Mouse (Mus musculus) CH12.LX (cell line): ENCODE measurements around the gene Bcl7b. TPM values are rescaled to one million over a fixed set of nuclear protein-coding genes. Genes with fewer than 3 reads are reported as not detected.

Source experiments
- DNase-seq: peaks from one replicate; pipeline ENCODE4 v3.0.0-alpha.2; 2013; ENCODE audit errors: extremely low read depth
- H3K27ac ChIP-seq: 2 replicates; pipeline ENCODE4 v1.5.1; 2012; ENCODE audit warnings: low read depth, mild to moderate bottlenecking, control low read depth, moderate library complexity; ENCODE audit not compliant: insufficient read depth
- H3K27me3 ChIP-seq: replicated peaks from 2 replicates; pipeline ENCODE3; 2012; ENCODE audit warnings: inconsistent platforms
- H3K36me3 ChIP-seq, 2 experiments: replicated peaks in 1 of 2; 2 replicates each; pipeline versions ENCODE3 to v1.6.1; 2012; ENCODE audit warnings: inconsistent platforms in 1 of 2, low read length in 1 of 2, mild to moderate bottlenecking in 1 of 2, mixed read lengths in 1 of 2, moderate library complexity in 1 of 2; ENCODE audit not compliant: control insufficient read depth in 1 of 2, insufficient read depth in 1 of 2
- H3K4me1 ChIP-seq, 2 experiments: 2 replicates each; pipeline ENCODE4 v1.6.1; 2012; ENCODE audit warnings: inconsistent platforms in 1 of 2, moderate library complexity in 1 of 2; ENCODE audit not compliant: insufficient read depth in 2 of 2, control insufficient read depth in 1 of 2
- H3K4me2 ChIP-seq: 2 replicates; pipeline ENCODE4 v1.6.1; 2012; ENCODE audit warnings: low read depth, mild to moderate bottlenecking, control low read depth; ENCODE audit not compliant: poor library complexity, insufficient read depth, severe bottlenecking
- H3K4me3 ChIP-seq, 3 experiments: fragments of 150-350 bp in 1 of 3; sonication (generic) in 1 of 3; replicated peaks in 1 of 3; 2 replicates each; pipeline versions ENCODE3 to v1.5.1; 2011 to 2012; ENCODE audit warnings: low read depth in 2 of 3, low read length in 2 of 3, mild to moderate bottlenecking in 2 of 3, moderate library complexity in 2 of 3, control low read depth in 1 of 3, improper control_type of control experiment in 1 of 3, inconsistent platforms in 1 of 3, mixed read lengths in 1 of 3; ENCODE audit not compliant: poor library complexity in 1 of 3
- H3K79me2 ChIP-seq: replicated peaks from 2 replicates; pipeline ENCODE4 v1.6.1; 2012; ENCODE audit warnings: mild to moderate bottlenecking, moderate library complexity; ENCODE audit not compliant: control insufficient read depth, poor library complexity, insufficient read depth, severe bottlenecking; ENCODE audit errors: extremely low read depth
- H3K9ac ChIP-seq: 2 replicates; pipeline ENCODE4 v1.6.1; 2012; ENCODE audit warnings: low read depth, mild to moderate bottlenecking, control low read depth, moderate library complexity; ENCODE audit not compliant: insufficient read depth
- H3K9me3 ChIP-seq: replicated peaks from 2 replicates; pipeline ENCODE3; 2012; ENCODE audit warnings: low read length, inconsistent platforms, mixed read lengths
- BHLHE40 ChIP-seq: IDR thresholded peaks from 2 replicates; pipeline ENCODE4 v1.6.1; 2011; ENCODE audit warnings: mild to moderate bottlenecking, low read depth, low read length, improper control_type of control experiment
- ELF1 ChIP-seq: IDR thresholded peaks from 2 replicates; pipeline ENCODE4 v1.6.1; 2014; ENCODE audit warnings: low read depth, mild to moderate bottlenecking, inconsistent platforms, low read length, improper control_type of control experiment
- EP300 ChIP-seq: IDR thresholded peaks from 2 replicates; pipeline ENCODE4 v1.6.1; 2011; ENCODE audit warnings: low read length, improper control_type of control experiment
- ETS1 ChIP-seq: conservative IDR thresholded peaks from 2 replicates; pipeline ENCODE4 v1.6.1; 2012; ENCODE audit warnings: low read depth, mild to moderate bottlenecking, inconsistent platforms, low read length, improper control_type of control experiment, moderate library complexity
- GABPA ChIP-seq: IDR thresholded peaks from 2 replicates; pipeline ENCODE4 v1.6.1; 2012; ENCODE audit warnings: low read depth, low read length, improper control_type of control experiment, inconsistent platforms; ENCODE audit not compliant: insufficient replicate concordance
- IRF4 ChIP-seq: IDR thresholded peaks from 2 replicates; pipeline ENCODE4 v1.6.1; 2014; ENCODE audit warnings: low read depth, mild to moderate bottlenecking, inconsistent platforms, low read length, improper control_type of control experiment
- KAT2A ChIP-seq: IDR thresholded peaks from 2 replicates; pipeline ENCODE4 v1.6.1; 2012; ENCODE audit warnings: low read length, improper control_type of control experiment, inconsistent platforms; ENCODE audit not compliant: insufficient replicate concordance
- MAFK ChIP-seq: IDR thresholded peaks from 2 replicates; pipeline ENCODE4 v1.6.1; 2011; ENCODE audit warnings: low read length, improper control_type of control experiment; ENCODE audit not compliant: insufficient replicate concordance
- MAX ChIP-seq: IDR thresholded peaks from 2 replicates; pipeline ENCODE4 v1.6.1; 2011; ENCODE audit warnings: low read length, improper control_type of control experiment
- MXI1 ChIP-seq: IDR thresholded peaks from 2 replicates; pipeline ENCODE4 v1.6.1; 2011; ENCODE audit warnings: mild to moderate bottlenecking, low read depth, low read length, improper control_type of control experiment
- MYC ChIP-seq: IDR thresholded peaks from 2 replicates; pipeline ENCODE4 v1.6.1; 2011; ENCODE audit warnings: low read depth, mild to moderate bottlenecking, improper control_type of control experiment, low read length
- NELFE ChIP-seq: IDR thresholded peaks from 2 replicates; pipeline ENCODE4 v1.6.1; 2011; ENCODE audit warnings: low read depth, low read length, improper control_type of control experiment
- POLR2A ChIP-seq: IDR thresholded peaks from 2 replicates; pipeline ENCODE4 v1.6.1; 2011; ENCODE audit warnings: low read depth, mild to moderate bottlenecking, improper control_type of control experiment, low read length
- POLR2AphosphoS2 ChIP-seq: IDR thresholded peaks from 2 replicates; pipeline ENCODE4 v1.6.1; 2011; ENCODE audit warnings: low read depth, low read length, improper control_type of control experiment
- RCOR1 ChIP-seq: conservative IDR thresholded peaks from 2 replicates; pipeline ENCODE4 v1.6.1; 2012; ENCODE audit warnings: low read depth, mild to moderate bottlenecking, inconsistent platforms, low read length, improper control_type of control experiment
- SIN3A ChIP-seq: IDR thresholded peaks from 2 replicates; pipeline ENCODE4 v1.6.1; 2012; ENCODE audit warnings: low read length, improper control_type of control experiment, inconsistent platforms
- SMC3 ChIP-seq: IDR thresholded peaks from 2 replicates; pipeline ENCODE4 v1.6.1; 2011; ENCODE audit warnings: low read depth, low read length, improper control_type of control experiment
- TCF12 ChIP-seq: IDR thresholded peaks from 2 replicates; pipeline ENCODE4 v1.6.1; 2014; ENCODE audit warnings: low read depth, mild to moderate bottlenecking, inconsistent platforms, low read length, improper control_type of control experiment
- USF2 ChIP-seq: conservative IDR thresholded peaks from 2 replicates; pipeline ENCODE4 v1.6.1; 2011; ENCODE audit warnings: low read depth, low read length, improper control_type of control experiment
- ZKSCAN1 ChIP-seq: IDR thresholded peaks from 2 replicates; pipeline ENCODE4 v1.6.1; 2012; ENCODE audit warnings: low read depth, inconsistent platforms, low read length, improper control_type of control experiment, borderline replicate concordance
- ZMIZ1 ChIP-seq: IDR thresholded peaks from 2 replicates; pipeline ENCODE4 v1.6.1; 2012; ENCODE audit warnings: low read depth, mild to moderate bottlenecking, inconsistent platforms, low read length, improper control_type of control experiment
- ZNF384 ChIP-seq: IDR thresholded peaks from 2 replicates; pipeline ENCODE4 v1.6.1; 2012; ENCODE audit warnings: low read depth, low read length, improper control_type of control experiment, inconsistent platforms
- dilution Hi-C: fragments of 300-500 bp; cut with MboI; formaldehyde crosslinking; loops from 2 replicates; pipeline ENCODE4 v1.14.3; 2020; ENCODE audit warnings: low sequenced_read_pairs; ENCODE audit not compliant: extremely low pct_unique_long_range_greater_than_20kb, extremely low pct_ligation_motif_present
- in situ Hi-C: fragments of 300-500 bp; cut with MboI; formaldehyde crosslinking; loops from 3 replicates; pipeline ENCODE4 v1.14.3; 2019; ENCODE audit warnings: low sequenced_read_pairs, low pct_ligation_motif_present, low pct_unique_long_range_greater_than_20kb, mixed read lengths
- polyA plus RNA-seq: library from polyadenylated mRNA; unstranded; fragments of >175 nt; gene quantifications from 2 replicates; pipeline ENCODE4 v1.2.1, GENCODE M21; 2012; ENCODE audit warnings: low read depth; ENCODE audit not compliant: insufficient read length
- total RNA-seq, 2 experiments: library from RNA; depleted of rRNA; stranded (reverse); fragments of 300-350 nt in 1 of 2; fragments of >200 nt in 1 of 2; gene quantifications; 2 replicates each; pipeline ENCODE4 v1.2.3; 2012 to 2014

Bcl7b gene
- total and polyA plus RNA-seq, 3 experiments: 20.1 to 40.8 (median 24.1) TPM

DNA sequence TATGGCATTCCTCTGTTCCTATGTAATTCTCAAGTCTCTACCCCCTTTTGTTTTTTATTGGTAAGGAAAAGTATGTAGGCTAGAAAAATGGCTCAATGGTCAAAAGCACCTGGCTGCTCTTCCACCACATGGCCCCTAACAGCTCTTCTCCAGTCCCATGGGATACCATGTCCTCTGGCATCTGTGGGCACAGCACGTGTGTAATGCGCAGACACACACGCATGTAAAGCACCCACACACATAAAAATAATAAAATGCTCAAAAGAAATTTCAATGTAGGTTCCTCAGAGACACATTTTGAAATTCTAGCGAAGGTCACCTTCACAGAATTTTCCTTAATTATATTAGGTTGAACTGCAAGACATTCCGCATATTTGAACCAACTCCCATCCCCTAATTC lies 1.4 kb downstream of the Bcl7b start:
- in situ Hi-C loops: no loop called here
- H3K27ac ChIP-seq: no peak overlapping the region

GRCm38 (mm10) chr5:135171688-135172220 lies 3.7 kb downstream of the Bcl7b start:
- in situ Hi-C loops: no loop called here

More for the DNA sequence above, 1.4 kb downstream of the Bcl7b start:
- H3K4me2 ChIP-seq: peak overlapping the region; percentile 89
- H3K4me1 ChIP-seq: peaks cover 9 to 26% of the 10 kb centered on the region in 2 experiments
- H3K9me3 ChIP-seq: no peaks in the 10 kb centered on the region
- peaks cover 10 to 30% of the 10 kb centered on the region in 2 experiments for H3K36me3 ChIP-seq
- peak overlapping the region; percentile 67 to 81 (median 72) for H3K4me3 ChIP-seq
- H3K9ac ChIP-seq: peak overlapping the region; percentile 88
- TF ChIP-seq POLR2AphosphoS2: no peak
- TF ChIP-seq MAX: peak; percentile 60; the same call in 1 of the 2 replicates
- peak; percentile 57; the same call in 1 of the 2 replicates for TF ChIP-seq MYC
- peak; percentile 71 for TF ChIP-seq BHLHE40
- dilution Hi-C loops: no loop called here
- no peak for DNase-seq
- H3K79me2 ChIP-seq: peaks cover 13% of the 10 kb centered on the region
- no peaks in the 10 kb centered on the region for H3K27me3 ChIP-seq

DNA sequence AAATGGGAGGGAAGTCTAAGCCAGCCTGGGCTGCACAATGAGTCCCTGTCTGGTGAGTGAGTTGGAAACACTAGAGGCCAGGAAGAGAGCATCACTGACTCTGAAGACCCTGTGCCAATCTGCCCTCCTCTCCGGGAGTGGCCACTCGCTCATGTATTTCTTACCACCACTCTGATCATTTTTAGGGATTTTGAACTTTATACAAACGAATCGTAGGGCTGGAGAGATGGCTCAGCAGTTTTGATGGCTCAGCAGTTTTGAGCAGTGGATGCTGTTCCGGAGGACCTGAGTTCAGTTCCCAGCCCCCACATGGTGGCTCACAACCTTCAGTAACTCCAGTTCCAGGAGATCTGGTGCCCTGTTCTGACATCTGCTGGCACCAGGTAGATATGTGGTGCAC lies 4.9 kb downstream of the Bcl7b start:
- no peak for TF ChIP-seq ETS1
- TF ChIP-seq MXI1: no peak
- TF ChIP-seq SMC3: no peak
- no peak for TF ChIP-seq NELFE
- no peak for TF ChIP-seq POLR2AphosphoS2
- no peak for TF ChIP-seq ELF1
- peak; percentile 70; the same call in 1 of the 2 replicates for TF ChIP-seq MAFK
- TF ChIP-seq, all 38 proteins: peak for 1
- Histone ChIP-seq H3K9me3 (no peaks in the 10 kb centered on the region), H3K4me3 (no peak overlapping the region), H3K9ac (no peak overlapping the region), H3K27ac (no peak overlapping the region), H3K36me3 (peaks cover 35 to 64% of the 10 kb centered on the region in 2 experiments), H3K4me1 (peaks cover 9 to 23% of the 10 kb centered on the region in 2 experiments), H3K4me2 (no peak overlapping the region), H3K27me3 (no peaks in the 10 kb centered on the region), H3K79me2 (peaks cover 16% of the 10 kb centered on the region)
- DNase-seq: no peak
- dilution Hi-C loops (no loop called here), in situ Hi-C loops (no loop called here)

More at GRCm38 (mm10) chr5:135171688-135172220, 3.7 kb downstream of the Bcl7b start:
- no peak overlapping the region for H3K9ac ChIP-seq
- H3K9me3 ChIP-seq: no peaks in the 10 kb centered on the region
- H3K4me1 ChIP-seq: peaks cover 9 to 26% of the 10 kb centered on the region in 2 experiments
- peaks cover 25 to 52% of the 10 kb centered on the region in 2 experiments for H3K36me3 ChIP-seq
- H3K4me2 ChIP-seq: no peak overlapping the region
- no peak overlapping the region for H3K4me3 ChIP-seq
- no peaks in the 10 kb centered on the region for H3K27me3 ChIP-seq
- H3K79me2 ChIP-seq: peaks cover 16% of the 10 kb centered on the region
- TF ChIP-seq ZMIZ1 (no peak), GABPA (no peak), KAT2A (no peak), ELF1 (no peak), SMC3 (no peak), USF2 (no peak), TCF12 (no peak), EP300 (no peak), ZNF384 (no peak), POLR2A (no peak), IRF4 (no peak), SIN3A (no peak), MXI1 (no peak), POLR2AphosphoS2 (no peak), ZKSCAN1 (no peak), NELFE (no peak), MAFK (no peak), RCOR1 (no peak)
- H3K27ac ChIP-seq: no peak overlapping the region
- DNase-seq: no peak
- dilution Hi-C loops: no loop called here
